Comparison of ENCODE assay signal across 10 mouse cellular contexts in genomic region chr4:150937293-150938062, GRCm38 (mm10). TPM values are rescaled to one million over a fixed set of nuclear protein-coding genes. Genes with fewer than 3 reads are reported as not detected.
DNase-seq lines count a peak whose midpoint lies in the region; ATAC-seq and TF ChIP-seq lines count a peak whose summit lies in the region.
"Had no signal": no experiment of that assay in that cellular context is flagged by ENCODE, and none has a peak within 500 bp of the region (broad histone marks: within the 10 kb centered on the region; RNA-seq: fewer than 3 reads in every experiment).

No protein-coding gene starts in this region.

- H3K27ac ChIP-seq in lung, embryonic 14.5 days (ENCODE audit: low read depth): no peak overlapping the region
- H3K27ac ChIP-seq in neural tube, embryonic 15.5 days (replicated peaks): no peak overlapping the region

- no peak for ATAC-seq in lung, embryonic 14.5 days (ENCODE audit: insufficient read depth)
- ATAC-seq in neural tube, embryonic 15.5 days (ENCODE audit: low FRiP score): no peak

- no peak overlapping the region for H3K4me3 ChIP-seq in lung, embryonic 14.5 days (ENCODE audit: low read depth, low read length)
- H3K4me3 ChIP-seq in neural tube, embryonic 15.5 days (replicated peaks): no peak overlapping the region

- intact Hi-C loops in gastrocnemius, postnatal 14 days (cut with DNase I; ENCODE audit: low total_unique reads): no loop called here

- DNase-seq in adrenal gland, adult 2 months: peak; percentile 38
- no peak for DNase-seq in adrenal gland, postnatal 4 days (ENCODE audit: low spot score in 2 of 2)
- DNase-seq in lung, embryonic 14.5 days: no peak
- DNase-seq in lung, postnatal 36 days: no peak
- peak; percentile 70 for DNase-seq in cerebellum, adult 9-11 months
- peak; percentile 22 to 44 for DNase-seq in kidney, postnatal 25 days
- no peak for DNase-seq in gastrocnemius, postnatal 14 days

- H3K9me3 ChIP-seq in lung, embryonic 14.5 days (ENCODE audit: low read depth, low read length): no peaks in the 10 kb centered on the region
- H3K9me3 ChIP-seq in neural tube, embryonic 15.5 days (replicated peaks): no peaks in the 10 kb centered on the region

- no peak overlapping the region for H3K9ac ChIP-seq in lung, embryonic 14.5 days
- no peak overlapping the region for H3K9ac ChIP-seq in neural tube, embryonic 15.5 days (replicated peaks)

- TF ChIP-seq CTCF in lung, embryonic 14.5 days (IDR thresholded peaks at IDR 0.05; ENCODE audit: low read depth): no peak

- peak overlapping the region; percentile 27; the same call in 1 of the 2 replicates for H3K4me2 ChIP-seq in lung, embryonic 14.5 days
- peak overlapping the region; percentile 28 for H3K4me2 ChIP-seq in neural tube, embryonic 15.5 days

- H3K4me1 ChIP-seq in lung, embryonic 14.5 days (ENCODE audit: insufficient read depth): no peaks in the 10 kb centered on the region
- no peaks in the 10 kb centered on the region for H3K4me1 ChIP-seq in neural tube, embryonic 15.5 days

- H3K27me3 ChIP-seq in lung, embryonic 14.5 days (ENCODE audit: insufficient read depth, low read length): no peaks in the 10 kb centered on the region
- no peaks in the 10 kb centered on the region for H3K27me3 ChIP-seq in neural tube, embryonic 15.5 days (replicated peaks)

- WGBS in lung, embryonic 14.5 days: 80% methylated on average over 16 of the region's 16 CpGs
- 78% methylated on average over 16 of the region's 16 CpGs for WGBS in neural tube, embryonic 15.5 days

- no peaks in the 10 kb centered on the region for H3K36me3 ChIP-seq in lung, embryonic 14.5 days (ENCODE audit: insufficient read depth)
- H3K36me3 ChIP-seq in neural tube, embryonic 15.5 days: no peaks in the 10 kb centered on the region

RNA-seq across cellular contexts. Expression of gene Tnfrsf9, which starts 23.1 kb away (rescaled TPM):
- total RNA-seq in adrenal gland, adult 2 months (2021): under 1 TPM in 1 of 2 experiments, not detected in 1; 0.45 TPM
- 0.10 TPM in 1 of 2 replicates, not detected in the other for polyA plus RNA-seq in adrenal gland, adult 2 months (2012; rRNA removed)
- under 1 TPM in 1 of 2 experiments, not detected in 1; 0.17 TPM for total RNA-seq in adrenal gland, postnatal 4 days (2021)
- 0.12 TPM in 1 of 2 replicates, not detected in the other for polyA plus RNA-seq in lung, embryonic 14.5 days (2014; fragmentation: Nextera tagmentation; extraction: Ambion mirVana)
- polyA plus RNA-seq in neural tube, embryonic 15.5 days (2015; fragmentation: Nextera tagmentation; extraction: Ambion mirVana): 0.44 and 2.8 TPM in 2 replicates
- total RNA-seq in gastrocnemius, postnatal 14 days (2021): under 1 TPM; 0.16 to 0.22 TPM

RNA-seq across cellular contexts. Expression of gene Park7, which starts 23.2 kb away (rescaled TPM):
- total RNA-seq in adrenal gland, adult 2 months (2021): 100 to 1,000 TPM; 274 to 292 TPM
- polyA plus RNA-seq in adrenal gland, adult 2 months (2012; rRNA removed): 73.0 and 78.6 TPM in 2 replicates
- total RNA-seq in adrenal gland, postnatal 4 days (2021): 100 to 1,000 TPM; 252 to 253 TPM
- polyA plus RNA-seq in lung, embryonic 14.5 days (2014; fragmentation: Nextera tagmentation; extraction: Ambion mirVana): 477 and 500 TPM in 2 replicates
- 384 and 410 TPM in 2 replicates for polyA plus RNA-seq in neural tube, embryonic 15.5 days (2015; fragmentation: Nextera tagmentation; extraction: Ambion mirVana)
- total RNA-seq in gastrocnemius, postnatal 14 days (2021): 100 to 1,000 TPM; 642 to 667 TPM

RNA-seq across cellular contexts. Expression of gene Uts2, which starts 59.4 kb away (rescaled TPM):
- not detected for total RNA-seq in adrenal gland, adult 2 months (2021)
- not detected in 2 replicates for polyA plus RNA-seq in adrenal gland, adult 2 months (2012; rRNA removed)
- not detected for total RNA-seq in adrenal gland, postnatal 4 days (2021)
- not detected in 2 replicates for polyA plus RNA-seq in lung, embryonic 14.5 days (2014; fragmentation: Nextera tagmentation; extraction: Ambion mirVana)
- 5.5 and 6.1 TPM in 2 replicates for polyA plus RNA-seq in neural tube, embryonic 15.5 days (2015; fragmentation: Nextera tagmentation; extraction: Ambion mirVana)
- not detected for total RNA-seq in gastrocnemius, postnatal 14 days (2021)
- polyA plus RNA-seq: liver, embryonic 16.5 days; testis, adult 2 months had no signal

Comparison
In these comparisons a context has a peak if more than half of its experiments do, and no peak if none do; other contexts are left out.
1. DNase-seq: peak in adrenal gland, adult 2 months (single experiment), cerebellum, adult 9-11 months (single experiment) and kidney, postnatal 25 days (2 of 2); none in adrenal gland, postnatal 4 days (0 of 2), lung, embryonic 14.5 days (single experiment), lung, postnatal 36 days (single experiment) and gastrocnemius, postnatal 14 days (single experiment).